Mouse (Mus musculus) testis, adult 2 months (tissue): ENCODE measurements around the gene Abhd13.

Experiments
- CTCF ChIP-seq: fragments of 200-500 bp; IDR thresholded peaks from 2 replicates; pipeline ENCODE4 v1.5.1; 2012; ENCODE audit warnings: low read depth, mild to moderate bottlenecking, inconsistent platforms, low read length, moderate library complexity; ENCODE audit not compliant: control insufficient read depth, insufficient read depth, insufficient replicate concordance
- POLR2A ChIP-seq: fragments of 200-500 bp; IDR thresholded peaks from 2 replicates; pipeline ENCODE4 v1.6.1; 2012; ENCODE audit warnings: low read depth, mild to moderate bottlenecking, inconsistent platforms, low read length, moderate library complexity; ENCODE audit not compliant: control insufficient read depth

GRCm38 (mm10) chr8:9975898-9976611, 1.5 kb upstream of the Abhd13 start:
- TF ChIP-seq CTCF (peak; percentile 50; the same call in 1 of the 2 replicates), POLR2A (peak; percentile 84)
